Mouse (Mus musculus): Measurements from ENCODE around the gene Fam168a. TPM values are rescaled to one million over a fixed set of nuclear protein-coding genes. Genes with fewer than 3 reads are reported as not detected.

The Fam168a gene
- polyA plus RNA-seq, 1 experiment from 2014 or later: 27.8 TPM

- H3K4me1 ChIP-seq: peaks cover 4% of the 10 kb centered on the region; the same call in 1 of the 2 replicates
- no peak overlapping the region for H3K4me2 ChIP-seq
- 53% methylated on average over 2 of the region's 2 CpGs for WGBS
- no peak overlapping the region for H3K27ac ChIP-seq (replicated peaks)
- H3K27me3 ChIP-seq (replicated peaks): no peaks in the 10 kb centered on the region
- H3K4me3 ChIP-seq: no peak overlapping the region
- H3K36me3 ChIP-seq: no peaks in the 10 kb centered on the region
- H3K9me3 ChIP-seq: no peaks in the 10 kb centered on the region
- ATAC-seq (ENCODE audit: extremely low read depth, insufficient number of reproducible peaks, low FRiP score, low TSS enrichment): no peak
- H3K9ac ChIP-seq: no peak overlapping the region
These were observed 43.7 kb downstream of the Fam168a start for GRCm38 (mm10) chr7:100750101-100750500.

DNA sequence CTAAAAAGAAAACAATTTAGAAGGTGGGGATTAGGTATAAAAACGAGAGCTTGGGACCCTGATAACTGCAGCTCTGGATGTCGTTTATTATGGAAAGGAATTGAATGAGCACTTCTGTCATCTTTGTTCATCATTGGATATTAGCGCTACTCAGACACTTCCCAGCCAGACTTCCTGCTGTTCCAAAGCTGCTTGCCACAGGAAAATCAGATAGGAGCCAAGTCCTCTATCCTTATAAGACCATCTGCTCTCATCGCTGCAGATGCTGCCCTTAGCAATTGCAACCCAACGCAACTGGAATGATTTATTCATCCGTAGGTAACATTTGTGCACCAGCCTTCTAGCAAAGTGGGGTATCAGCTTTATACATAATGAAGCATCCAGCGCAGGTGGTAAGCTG lies 52.3 kb downstream of the Fam168a start:
- H3K27me3 ChIP-seq (replicated peaks): no peaks in the 10 kb centered on the region
- no peak overlapping the region for H3K4me3 ChIP-seq
- H3K36me3 ChIP-seq: 0 out of 2 replicates have a peak, but pooled peaks cover 7% of the 10 kb centered on the region
- WGBS: 78% methylated on average over 7 of the region's 7 CpGs
- no peak overlapping the region for H3K27ac ChIP-seq (replicated peaks)
- H3K4me2 ChIP-seq: no peak overlapping the region
- no peaks in the 10 kb centered on the region for H3K4me1 ChIP-seq
- no peak for ATAC-seq (ENCODE audit: extremely low read depth, insufficient number of reproducible peaks, low FRiP score, low TSS enrichment)
- no peak overlapping the region for H3K9ac ChIP-seq
- no peaks in the 10 kb centered on the region for H3K9me3 ChIP-seq

DNA sequence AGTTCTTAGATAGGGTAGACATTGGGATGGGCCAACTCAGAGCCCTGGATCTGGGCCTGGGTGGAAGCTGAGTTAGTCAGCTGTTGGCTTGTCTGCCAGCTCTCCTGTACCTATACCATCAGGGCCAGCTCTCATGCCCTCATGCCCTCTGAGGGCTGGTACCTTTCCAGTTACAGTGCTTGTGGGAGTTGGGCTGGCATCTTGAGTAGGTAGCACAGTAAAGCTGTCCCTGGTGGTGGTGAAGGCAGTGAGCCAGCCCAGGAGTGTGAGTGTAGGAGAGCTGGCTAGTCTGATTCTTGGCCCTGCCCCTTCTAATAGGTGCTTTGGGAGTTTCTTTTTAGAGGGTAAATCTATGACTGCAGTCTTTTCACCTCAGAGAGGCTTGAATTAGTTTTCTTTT lies 56.3 kb downstream of the Fam168a start:
- Histone ChIP-seq H3K9ac (no peak overlapping the region), H3K9me3 (no peaks in the 10 kb centered on the region), H3K27me3 (replicated peaks) (no peaks in the 10 kb centered on the region), H3K4me2 (no peak overlapping the region), H3K4me3 (no peak overlapping the region), H3K36me3 (0 out of 2 replicates have a peak, but pooled peaks cover 7% of the 10 kb centered on the region), H3K4me1 (no peaks in the 10 kb centered on the region), H3K27ac (replicated peaks) (no peak overlapping the region)
- ATAC-seq (ENCODE audit: extremely low read depth, insufficient number of reproducible peaks, low FRiP score, low TSS enrichment): no peak

GRCm38 (mm10) chr7:100767568-100767967 lies 61.1 kb downstream of the Fam168a start:
- Histone ChIP-seq H3K9ac (no peak overlapping the region), H3K4me3 (no peak overlapping the region), H3K9me3 (no peaks in the 10 kb centered on the region), H3K36me3 (peaks cover 5% of the 10 kb centered on the region), H3K27me3 (replicated peaks) (no peaks in the 10 kb centered on the region), H3K4me2 (no peak overlapping the region), H3K4me1 (no peaks in the 10 kb centered on the region; the same call in 1 of the 2 replicates), H3K27ac (replicated peaks) (no peak overlapping the region)
- WGBS: 65% methylated on average over 3 of the region's 3 CpGs
- no peak for ATAC-seq (ENCODE audit: extremely low read depth, insufficient number of reproducible peaks, low FRiP score, low TSS enrichment)

DNA sequence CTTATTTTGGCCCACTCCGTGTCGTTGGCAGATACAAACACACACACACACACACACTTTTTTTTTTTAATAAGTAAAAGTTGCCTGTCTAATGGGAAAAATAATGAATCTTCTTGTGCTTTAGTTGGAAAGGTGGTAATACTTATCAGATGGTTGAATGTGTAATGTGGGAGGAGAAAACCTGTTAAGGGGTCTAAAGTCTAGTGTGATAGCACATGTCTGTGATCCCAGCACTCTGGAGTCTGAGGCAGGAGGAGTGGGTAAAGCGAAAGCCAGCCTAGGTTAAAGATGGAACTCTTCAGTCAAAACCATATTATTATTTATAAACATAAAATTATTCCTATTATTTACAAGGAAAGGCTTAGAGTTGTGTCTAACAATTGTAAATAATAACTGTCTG lies 61.6 kb downstream of the Fam168a start:
- Histone ChIP-seq H3K4me1 (no peaks in the 10 kb centered on the region; the same call in 1 of the 2 replicates), H3K9me3 (no peaks in the 10 kb centered on the region), H3K27me3 (replicated peaks) (no peaks in the 10 kb centered on the region), H3K36me3 (peaks cover 5% of the 10 kb centered on the region), H3K9ac (no peak overlapping the region), H3K4me2 (no peak overlapping the region), H3K27ac (replicated peaks) (no peak overlapping the region), H3K4me3 (no peak overlapping the region)
- ATAC-seq (ENCODE audit: extremely low read depth, insufficient number of reproducible peaks, low FRiP score, low TSS enrichment): no peak
- 85% methylated on average over 3 of the region's 3 CpGs for WGBS

DNA sequence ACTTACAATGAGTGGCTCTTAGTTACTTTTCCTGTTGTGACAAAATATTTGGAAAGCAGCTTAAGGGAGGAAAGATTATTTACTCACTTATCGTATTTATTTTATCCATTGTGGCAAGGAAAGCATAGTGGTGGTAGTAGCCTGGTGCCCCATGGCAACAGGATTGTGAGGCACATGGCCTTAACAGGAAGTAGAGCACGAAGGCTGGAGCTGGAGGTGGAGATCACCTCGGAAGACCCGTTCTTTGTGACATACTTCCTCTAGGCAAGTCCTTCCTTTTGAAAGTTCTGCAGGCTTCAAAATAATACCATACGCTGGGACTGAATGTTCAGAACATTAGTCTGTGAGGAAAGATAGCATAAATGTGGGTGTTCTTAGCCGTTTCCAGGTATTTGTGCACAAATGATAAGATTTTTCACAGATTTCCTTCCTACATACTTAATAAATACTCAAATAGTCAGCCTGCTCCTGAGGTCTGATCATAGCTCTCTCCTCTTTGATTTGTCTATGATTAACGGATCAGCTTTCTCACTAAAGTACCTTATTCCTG lies 63.2 kb downstream of the Fam168a start:
- Histone ChIP-seq H3K4me3 (no peak overlapping the region), H3K27me3 (replicated peaks) (no peaks in the 10 kb centered on the region), H3K4me1 (no peaks in the 10 kb centered on the region; the same call in 1 of the 2 replicates), H3K27ac (replicated peaks) (no peak overlapping the region), H3K4me2 (no peak overlapping the region), H3K9me3 (no peaks in the 10 kb centered on the region), H3K36me3 (peaks cover 10% of the 10 kb centered on the region), H3K9ac (no peak overlapping the region)
- no peak for ATAC-seq (ENCODE audit: extremely low read depth, insufficient number of reproducible peaks, low FRiP score, low TSS enrichment)
- WGBS: 82% methylated on average over 7 of the region's 7 CpGs

GRCm38 (mm10) chr7:100770669-100771341 lies 64.4 kb downstream of the Fam168a start:
- Histone ChIP-seq H3K27ac (replicated peaks) (no peak overlapping the region), H3K4me3 (no peak overlapping the region), H3K4me1 (no peaks in the 10 kb centered on the region; the same call in 1 of the 2 replicates), H3K4me2 (no peak overlapping the region), H3K9ac (no peak overlapping the region), H3K9me3 (no peaks in the 10 kb centered on the region), H3K27me3 (replicated peaks) (no peaks in the 10 kb centered on the region), H3K36me3 (peaks cover 10% of the 10 kb centered on the region)
- no peak for ATAC-seq (ENCODE audit: extremely low read depth, insufficient number of reproducible peaks, low FRiP score, low TSS enrichment)
- 67% methylated on average over 2 of the region's 2 CpGs for WGBS

GRCm38 (mm10) chr7:100774189-100774588 lies 67.8 kb downstream of the Fam168a start:
- H3K4me1 ChIP-seq: no peaks in the 10 kb centered on the region; the same call in 1 of the 2 replicates
- H3K9me3 ChIP-seq: no peaks in the 10 kb centered on the region
- H3K36me3 ChIP-seq: peaks cover 10% of the 10 kb centered on the region
- no peak for ATAC-seq (ENCODE audit: extremely low read depth, insufficient number of reproducible peaks, low FRiP score, low TSS enrichment)
- H3K4me2 ChIP-seq: no peak overlapping the region
- 90% methylated on average over 1 of the region's 1 CpGs for WGBS
- no peaks in the 10 kb centered on the region for H3K27me3 ChIP-seq (replicated peaks)
- H3K27ac ChIP-seq (replicated peaks): no peak overlapping the region
- H3K9ac ChIP-seq: no peak overlapping the region
- H3K4me3 ChIP-seq: no peak overlapping the region

DNA sequence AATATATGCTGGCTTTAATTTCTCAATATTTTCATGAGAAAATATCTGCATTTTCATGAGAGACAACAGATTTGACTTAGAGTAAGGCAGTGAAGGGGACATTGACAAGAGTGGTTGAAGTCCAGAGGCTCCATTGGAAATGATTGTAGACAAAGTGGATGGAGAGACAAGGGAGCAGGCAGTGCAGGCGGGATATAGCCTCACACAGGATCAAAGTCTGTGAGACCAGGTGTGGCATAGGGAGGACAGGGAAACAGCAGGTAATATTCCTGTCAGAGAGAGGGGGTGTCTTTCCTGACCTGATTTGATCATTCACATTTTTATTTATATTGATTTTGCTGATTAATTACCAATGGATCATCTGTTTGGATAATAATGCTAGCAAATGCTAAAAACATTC lies 69.4 kb downstream of the Fam168a start:
- Histone ChIP-seq H3K9ac (no peak overlapping the region), H3K4me2 (no peak overlapping the region), H3K4me3 (no peak overlapping the region), H3K4me1 (0 out of 2 replicates have a peak, but pooled peaks cover 2% of the 10 kb centered on the region), H3K27ac (replicated peaks) (no peak overlapping the region), H3K27me3 (replicated peaks) (no peaks in the 10 kb centered on the region), H3K36me3 (peaks cover 10% of the 10 kb centered on the region), H3K9me3 (no peaks in the 10 kb centered on the region)
- 86% methylated on average over 1 of the region's 1 CpGs for WGBS
- ATAC-seq (ENCODE audit: extremely low read depth, insufficient number of reproducible peaks, low FRiP score, low TSS enrichment): no peak

GRCm38 (mm10) chr7:100780192-100780591 lies 73.8 kb downstream of the Fam168a start:
- Histone ChIP-seq H3K9me3 (no peaks in the 10 kb centered on the region), H3K27ac (replicated peaks) (no peak overlapping the region), H3K36me3 (peaks cover 5% of the 10 kb centered on the region; the same call in 1 of the 2 replicates), H3K27me3 (replicated peaks) (no peaks in the 10 kb centered on the region), H3K4me2 (no peak overlapping the region), H3K4me1 (0 out of 2 replicates have a peak, but pooled peaks cover 3% of the 10 kb centered on the region), H3K4me3 (no peak overlapping the region), H3K9ac (no peak overlapping the region)
- WGBS: 67% methylated on average over 7 of the region's 7 CpGs
- ATAC-seq (ENCODE audit: extremely low read depth, insufficient number of reproducible peaks, low FRiP score, low TSS enrichment): no peak

DNA sequence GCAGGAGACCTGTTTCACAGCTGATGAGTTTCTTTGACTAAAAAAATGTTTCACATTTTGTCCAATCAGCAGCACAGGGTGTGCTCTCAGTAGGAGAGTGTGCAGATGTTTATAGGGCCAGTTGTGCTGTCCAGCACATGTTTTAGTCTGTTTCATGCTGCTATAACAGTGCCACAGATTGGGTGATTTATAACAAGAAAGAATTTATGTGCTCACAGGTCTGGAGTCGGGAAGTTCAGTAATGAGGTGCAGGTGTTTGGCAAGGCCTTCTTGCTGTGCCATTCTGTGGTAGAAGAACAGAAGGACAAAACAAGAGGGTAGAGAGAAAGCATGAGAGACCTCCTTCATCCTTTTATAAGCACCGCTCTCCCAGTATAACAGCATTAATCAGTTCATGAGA lies 78.2 kb downstream of the Fam168a start:
- Histone ChIP-seq H3K4me2 (no peak overlapping the region), H3K4me1 (peaks cover 8% of the 10 kb centered on the region; the same call in 1 of the 2 replicates), H3K27ac (replicated peaks) (no peak overlapping the region), H3K9ac (no peak overlapping the region), H3K4me3 (no peak overlapping the region), H3K36me3 (peaks cover 8% of the 10 kb centered on the region; the same call in 1 of the 2 replicates), H3K27me3 (replicated peaks) (no peaks in the 10 kb centered on the region), H3K9me3 (no peaks in the 10 kb centered on the region)
- ATAC-seq (ENCODE audit: extremely low read depth, insufficient number of reproducible peaks, low FRiP score, low TSS enrichment): no peak
- 88% methylated on average over 2 of the region's 2 CpGs for WGBS

- no peak overlapping the region for H3K4me2 ChIP-seq
- WGBS: 82% methylated on average over 4 of the region's 4 CpGs
- no peak overlapping the region for H3K4me3 ChIP-seq
- no peak for ATAC-seq (ENCODE audit: extremely low read depth, insufficient number of reproducible peaks, low FRiP score, low TSS enrichment)
- no peaks in the 10 kb centered on the region for H3K9me3 ChIP-seq
- peaks cover 8% of the 10 kb centered on the region; the same call in 1 of the 2 replicates for H3K4me1 ChIP-seq
- 0 out of 2 replicates have a peak, but pooled peaks cover 5% of the 10 kb centered on the region for H3K36me3 ChIP-seq
- no peak overlapping the region for H3K27ac ChIP-seq (replicated peaks)
- H3K27me3 ChIP-seq (replicated peaks): no peaks in the 10 kb centered on the region
- no peak overlapping the region for H3K9ac ChIP-seq
These were observed 79.0 kb downstream of the Fam168a start for GRCm38 (mm10) chr7:100785426-100785825.

Measured in heart, embryonic 13.5 days (tissue).